Mouse (Mus musculus): ENCODE measurements at regions not wholly inside any gene's neighbourhood (a gene's known extent, or its start where the extent isn't known, plus 50 kb on each side); places are given as distances from the start of the nearest gene placed in this dataset.

- DNase-seq (ENCODE audit: extremely low spot score in 1 of 2, low spot score in 1 of 2), result peak in 1 of 2 experiments; percentile 4
These were observed 74.3 kb downstream of the Serpinb9g start for GRCm38 (mm10) chr13:33558927-33559326.

DNA sequence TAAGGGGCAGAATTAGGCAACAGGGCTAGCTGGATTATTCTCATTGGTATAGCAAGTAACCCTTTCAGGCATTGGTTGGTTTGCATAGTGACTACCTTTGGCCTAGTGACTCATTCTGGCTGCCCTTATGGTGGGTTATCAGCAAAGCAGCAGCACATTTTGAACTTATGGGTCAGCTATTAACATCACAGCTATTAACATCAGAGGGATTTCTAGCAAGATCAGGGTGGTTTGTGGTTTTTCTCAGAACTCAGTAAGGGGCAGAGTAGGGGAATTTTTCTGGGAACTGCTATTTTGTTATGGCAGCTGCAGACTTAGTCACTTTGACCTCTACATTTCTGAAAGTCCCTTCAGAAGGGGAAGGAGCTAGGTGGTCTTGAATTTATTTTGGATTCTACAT, 75.1 kb downstream of the Serpinb9g start:
- DNase-seq (ENCODE audit: extremely low spot score in 1 of 2, low spot score in 1 of 2), result no peak

- DNase-seq (ENCODE audit: extremely low spot score in 1 of 2, low spot score in 1 of 2), result peak in 1 of 2 experiments; percentile 3
These were observed 77.0 kb downstream of the Serpinb9g start for GRCm38 (mm10) chr13:33561625-33562024.

GRCm38 (mm10) chr13:33562928-33563327, 78.3 kb downstream of the Serpinb9g start:
- DNase-seq (ENCODE audit: extremely low spot score in 1 of 2, low spot score in 1 of 2), result no peak

DNA sequence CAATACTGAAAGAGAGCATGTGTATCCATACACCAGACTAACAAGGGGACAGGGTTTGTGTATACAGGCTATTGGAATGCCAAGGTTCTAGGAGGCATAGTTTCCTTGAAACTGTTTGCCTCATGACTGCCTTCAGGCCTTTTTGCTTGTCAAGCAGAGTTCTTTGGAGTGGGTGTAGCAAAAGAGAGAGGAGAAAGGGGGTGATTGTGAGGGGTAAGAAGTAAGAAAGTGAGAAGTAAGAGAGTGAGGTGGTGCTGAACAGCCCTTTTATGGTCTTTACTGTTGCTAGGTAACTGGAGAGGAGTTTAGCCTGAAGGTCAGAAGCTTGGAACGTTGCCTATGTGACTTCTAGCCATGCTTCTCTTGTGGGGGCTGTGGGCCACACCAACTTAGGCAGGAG, 78.8 kb downstream of the Serpinb9g start:
- peak in 1 of 2 experiments; percentile 1 for DNase-seq (ENCODE audit: extremely low spot score in 1 of 2, low spot score in 1 of 2)

- DNase-seq (ENCODE audit: extremely low spot score in 1 of 2, low spot score in 1 of 2), result no peak
These were observed 83.3 kb downstream of the Serpinb9g start for GRCm38 (mm10) chr13:33567915-33568314.

DNA sequence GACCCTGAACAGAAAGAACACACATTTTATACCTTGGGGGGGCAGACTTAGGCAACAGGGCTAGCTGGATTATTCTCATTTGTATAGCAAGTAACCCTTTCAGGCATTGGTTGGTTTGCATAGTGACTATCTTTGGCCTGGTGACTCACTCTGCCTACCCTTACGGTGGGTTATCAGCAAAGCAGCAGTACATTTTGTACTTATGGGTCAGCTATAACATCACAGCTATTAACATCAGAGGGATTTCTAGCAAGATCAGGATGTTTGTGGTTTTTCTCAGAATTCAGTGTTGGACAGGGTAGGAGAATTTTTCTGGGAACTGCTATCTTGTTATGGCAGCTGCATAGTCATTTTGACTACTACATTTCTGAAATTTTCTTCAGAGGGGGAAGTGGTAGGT, 84.7 kb downstream of the Serpinb9g start:
- no peak for DNase-seq (ENCODE audit: extremely low spot score in 1 of 2, low spot score in 1 of 2)

DNA sequence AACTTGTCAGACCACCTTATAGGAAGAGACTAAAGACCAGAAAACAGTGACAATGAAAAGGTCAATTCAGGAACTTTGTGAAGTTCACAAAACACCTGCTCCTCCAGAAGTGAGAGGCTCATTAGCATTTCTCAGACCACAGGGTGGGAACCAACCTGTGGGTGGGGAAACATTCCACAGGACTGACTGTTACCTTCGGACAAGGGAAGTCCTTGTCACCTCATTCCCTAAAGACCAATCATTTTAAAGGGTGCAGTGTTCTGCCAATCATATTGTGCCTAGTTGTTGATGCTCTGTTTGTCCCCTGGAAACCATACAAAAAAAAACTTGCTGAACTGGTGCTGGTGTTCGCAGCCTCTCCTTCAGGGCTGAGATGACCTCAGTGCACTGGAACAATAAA, 86.2 kb downstream of the Serpinb9g start:
- no peak for DNase-seq (ENCODE audit: extremely low spot score in 1 of 2, low spot score in 1 of 2)

- no peak for DNase-seq (ENCODE audit: extremely low spot score in 1 of 2, low spot score in 1 of 2)
These were observed 75.1 kb upstream of the Serpinb6d start for GRCm38 (mm10) chr13:33586065-33586464.

Data from frontal cortex, adult 2 months (tissue).